Mouse (Mus musculus) forebrain, embryonic 11.5 days (tissue): ENCODE data around the gene Myo15b. TPM values are rescaled to one million over a fixed set of nuclear protein-coding genes. Genes with fewer than 3 reads are reported as not detected.

ENCODE experiments used
- ATAC-seq: fragments of 200-750 bp; cut with Nextera tagmentation; replicated peaks from 2 replicates; pipeline ENCODE4 v1.8.0; 2017; ENCODE audit warnings: moderate TSS enrichment; ENCODE audit not compliant: low FRiP score
- DNase-seq: peaks from one replicate; pipeline ENCODE4 v3.0.0-alpha.2; 2017; ENCODE audit warnings: low spot score
- H3K27ac ChIP-seq: fragments of 300-500 bp; sonication (generic); 2 replicates; pipeline ENCODE4 v1.5.1; 2014; ENCODE audit warnings: low read depth, low read length
- H3K27me3 ChIP-seq: fragments of 300-500 bp; sonication (generic); 2 replicates; pipeline ENCODE4 v1.6.1; 2014; ENCODE audit warnings: mild to moderate bottlenecking, low read length, mixed read lengths; ENCODE audit not compliant: control insufficient read depth, insufficient read depth
- H3K36me3 ChIP-seq: fragments of 300-500 bp; sonication (generic); 2 replicates; pipeline ENCODE4 v1.6.1; 2014; ENCODE audit warnings: mild to moderate bottlenecking, low read length, moderate library complexity, mixed read lengths; ENCODE audit not compliant: control insufficient read depth, insufficient read depth
- H3K4me1 ChIP-seq: fragments of 300-500 bp; sonication (generic); replicated peaks from 2 replicates; pipeline ENCODE4 v1.6.1; 2014; ENCODE audit warnings: low read length, mixed read lengths; ENCODE audit not compliant: control insufficient read depth, insufficient read depth
- H3K4me2 ChIP-seq: fragments of 300-500 bp; sonication (generic); 2 replicates; pipeline ENCODE4 v1.6.1; 2014; ENCODE audit warnings: low read depth, mild to moderate bottlenecking, low read length, moderate library complexity, mixed read lengths; ENCODE audit not compliant: severe bottlenecking
- H3K4me3 ChIP-seq: fragments of 300-500 bp; sonication (generic); 2 replicates; pipeline ENCODE4 v1.5.1; 2014; ENCODE audit warnings: low read depth, low read length
- H3K9ac ChIP-seq: fragments of 300-500 bp; sonication (generic); 2 replicates; pipeline ENCODE4 v1.6.1; 2014; ENCODE audit warnings: low read length
- H3K9me3 ChIP-seq: fragments of 300-500 bp; sonication (generic); 2 replicates; pipeline ENCODE4 v1.6.1; 2016; ENCODE audit warnings: low read length, mixed read lengths; ENCODE audit not compliant: control insufficient read depth
- WGBS: fragments of 180-500 bp; shearing (Covaris S2); extraction: QIAGEN DNeasy Blood & Tissue Kit; methylation state at CpG from one replicate; pipeline ENCODE4 v1.1.7; 2014; 5-methylcytosine and 5-hydroxymethylcytosine counted together
- polyA plus RNA-seq: library from polyadenylated mRNA; unstranded; fragments of >200 nt; fragmentation: Nextera tagmentation; extraction: Ambion mirVana; gene quantifications from 2 replicates; pipeline ENCODE4 v1.2.1, GENCODE M21; 2014

The Myo15b gene
- polyA plus RNA-seq, 1 experiment from 2014 or later: not detected

DNA sequence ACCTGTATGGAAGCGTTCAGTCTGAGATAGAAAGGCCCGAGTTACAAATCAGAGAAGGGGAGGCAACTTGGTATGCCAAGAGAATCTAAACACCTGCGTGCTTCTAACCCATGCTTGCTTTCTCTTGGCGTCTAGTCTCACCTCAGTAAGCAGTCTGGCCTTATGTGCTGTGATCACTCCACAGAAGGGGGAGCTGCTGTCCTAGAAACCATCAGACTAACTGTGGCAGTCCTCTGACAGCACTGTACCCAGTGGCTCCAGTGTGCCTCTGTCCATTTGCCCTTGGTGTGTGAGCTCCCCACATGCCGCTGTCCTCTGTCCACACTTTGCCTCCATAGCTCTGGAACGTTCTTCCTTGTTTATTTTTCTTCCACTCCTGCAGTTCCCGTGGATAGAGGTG lies 83.8 kb downstream of the Myo15b start:
- H3K9me3 ChIP-seq: no peaks in the 10 kb centered on the region
- ATAC-seq: no peak
- no peak overlapping the region for H3K27ac ChIP-seq
- no peak for DNase-seq
- no peaks in the 10 kb centered on the region for H3K27me3 ChIP-seq
- peaks cover 4% of the 10 kb centered on the region; the same call in 1 of the 2 replicates for H3K36me3 ChIP-seq
- H3K4me3 ChIP-seq: no peak overlapping the region
- H3K4me1 ChIP-seq: no peaks in the 10 kb centered on the region
- H3K9ac ChIP-seq: no peak overlapping the region
- no peak overlapping the region for H3K4me2 ChIP-seq
- 89% methylated on average over 7 of the region's 7 CpGs for WGBS

Other genes starting within 250 kb of the Myo15b start
- 19.2 and 22.6 TPM in 2 replicates for gene Mif4gd, start 245.4 kb upstream of the Myo15b start, polyA plus RNA-seq
- 26.4 and 27.7 TPM in 2 replicates for gene Slc25a19, start 230.1 kb upstream of the Myo15b start, polyA plus RNA-seq
- gene Grb2, start 149.8 kb upstream of the Myo15b start, polyA plus RNA-seq: 63.0 and 71.4 TPM in 2 replicates
- 25.9 and 28.9 TPM in 2 replicates for gene Tmem94, start 93.0 kb upstream of the Myo15b start, polyA plus RNA-seq
- 20.4 and 21.2 TPM in 2 replicates for gene Caskin2, start 44.8 kb upstream of the Myo15b start, polyA plus RNA-seq
- gene Tsen54, start 43.7 kb upstream of the Myo15b start, polyA plus RNA-seq: 29.4 and 33.4 TPM in 2 replicates
- 3.9 and 5.5 TPM in 2 replicates for gene Llgl2, start 34.4 kb upstream of the Myo15b start, polyA plus RNA-seq
- 2.0 and 2.6 TPM in 2 replicates for gene Smim5, start 41.6 kb downstream of the Myo15b start, polyA plus RNA-seq
- 0.72 and 0.95 TPM in 2 replicates for gene Smim6, start 53.6 kb downstream of the Myo15b start, polyA plus RNA-seq
- gene Sap30bp, start 74.9 kb downstream of the Myo15b start, polyA plus RNA-seq: 55.2 and 56.3 TPM in 2 replicates
- gene Recql5, start 75.1 kb downstream of the Myo15b start, polyA plus RNA-seq: 28.3 and 35.6 TPM in 2 replicates
- gene Itgb4, start 116.3 kb downstream of the Myo15b start, polyA plus RNA-seq: 0.57 and 0.72 TPM in 2 replicates
- 142 and 151 TPM in 2 replicates for gene Galk1, start 154.3 kb downstream of the Myo15b start, polyA plus RNA-seq
- gene H3f3b, start 169.6 kb downstream of the Myo15b start, polyA plus RNA-seq: 1,836 and 1,931 TPM in 2 replicates
- 40.7 and 48.5 TPM in 2 replicates for gene Unk, start 171.9 kb downstream of the Myo15b start, polyA plus RNA-seq
- 1.6 and 2.2 TPM in 2 replicates for gene Unc13d, start 219.6 kb downstream of the Myo15b start, polyA plus RNA-seq
- 100.0 and 111 TPM in 2 replicates for gene Wbp2, start 228.6 kb downstream of the Myo15b start, polyA plus RNA-seq